In genomic region chr13:29156703-29157102, GRCm38 (mm10) we compare ENCODE assay signal across 14 mouse cellular contexts.
DNase-seq lines count a peak whose midpoint lies in the region; ATAC-seq and TF ChIP-seq lines count a peak whose summit lies in the region.
"Had no signal": no experiment of that assay in that cellular context is flagged by ENCODE, and none has a peak within 500 bp of the region (broad histone marks: within the 10 kb centered on the region; RNA-seq: fewer than 3 reads in every experiment).

No protein-coding gene starts in this region.

- H3K36me3 ChIP-seq in hindbrain, postnatal 0 days (ENCODE audit: insufficient read depth, low read length): no peaks in the 10 kb centered on the region
- no peaks in the 10 kb centered on the region for H3K36me3 ChIP-seq in hindbrain, embryonic 10.5 days
- no peaks in the 10 kb centered on the region for H3K36me3 ChIP-seq in thymus, adult 2 months (ENCODE audit: control insufficient read depth, insufficient read depth, low read length)
- H3K36me3 ChIP-seq: embryonic facial prominence, embryonic 12.5 days; limb, embryonic 15.5 days; neural tube, embryonic 15.5 days; stomach, embryonic 15.5 days had no signal

- H3K27me3 ChIP-seq in hindbrain, postnatal 0 days (ENCODE audit: insufficient read depth, low read length): no peaks in the 10 kb centered on the region
- no peaks in the 10 kb centered on the region for H3K27me3 ChIP-seq in hindbrain, embryonic 10.5 days (ENCODE audit: insufficient read depth, poor library complexity, severe bottlenecking)
- H3K27me3 ChIP-seq in thymus, adult 2 months (ENCODE audit: control insufficient read depth, insufficient read depth, low read length): no peaks in the 10 kb centered on the region
- H3K27me3 ChIP-seq: embryonic facial prominence, embryonic 12.5 days; limb, embryonic 15.5 days; megakaryocyte, embryonic 14.5 days; neural tube, embryonic 15.5 days; stomach, embryonic 15.5 days had no signal

- no peak overlapping the region for H3K4me2 ChIP-seq in hindbrain, postnatal 0 days (ENCODE audit: low read depth, low read length)
- H3K4me2 ChIP-seq: embryonic facial prominence, embryonic 12.5 days; limb, embryonic 15.5 days; neural tube, embryonic 15.5 days; stomach, embryonic 15.5 days had no signal

- DNase-seq in hindbrain, postnatal 0 days (ENCODE audit: low spot score): no peak
- no peak for DNase-seq in hindbrain, embryonic 10.5 days (ENCODE audit: low spot score)
- peak; percentile 46 for DNase-seq in adrenal gland, postnatal 14 days
- peak; percentile 30 for DNase-seq in embryo, embryonic 10.5 days (ENCODE audit: low spot score)
- DNase-seq in thymus, adult 2 months: peak; percentile 62
- DNase-seq in urinary bladder, adult 18-20 months (ENCODE audit: low spot score in 2 of 2): no peak
- DNase-seq in left cerebral cortex, adult 11 months (ENCODE audit: low spot score): no peak
- DNase-seq: kidney, adult 2 months; right cerebral cortex, postnatal 25 days had no signal

- H3K9me3 ChIP-seq in hindbrain, postnatal 0 days (ENCODE audit: low read length): no peaks in the 10 kb centered on the region
- H3K9me3 ChIP-seq in hindbrain, embryonic 10.5 days: no peaks in the 10 kb centered on the region
- H3K9me3 ChIP-seq: embryonic facial prominence, embryonic 12.5 days; limb, embryonic 15.5 days; neural tube, embryonic 15.5 days; stomach, embryonic 15.5 days had no signal

- H3K9ac ChIP-seq in hindbrain, postnatal 0 days (replicated peaks; ENCODE audit: low read length): no peak overlapping the region
- H3K9ac ChIP-seq: embryonic facial prominence, embryonic 12.5 days; limb, embryonic 15.5 days; neural tube, embryonic 15.5 days; stomach, embryonic 15.5 days had no signal

- no peaks in the 10 kb centered on the region for H3K4me1 ChIP-seq in hindbrain, postnatal 0 days (ENCODE audit: insufficient read depth, low read length)
- H3K4me1 ChIP-seq in hindbrain, embryonic 10.5 days (replicated peaks): 0 out of 2 replicates have a peak, but pooled peaks cover 4% of the 10 kb centered on the region
- H3K4me1 ChIP-seq in thymus, adult 2 months (replicated peaks; ENCODE audit: control insufficient read depth, insufficient read depth, low read length): peaks cover 2% of the 10 kb centered on the region
- H3K4me1 ChIP-seq: embryonic facial prominence, embryonic 12.5 days; limb, embryonic 15.5 days; megakaryocyte, embryonic 14.5 days; neural tube, embryonic 15.5 days; stomach, embryonic 15.5 days had no signal

- H3K4me3 ChIP-seq in hindbrain, postnatal 0 days (ENCODE audit: low read length): no peak overlapping the region
- H3K4me3 ChIP-seq in hindbrain, embryonic 10.5 days: no peak overlapping the region
- H3K4me3 ChIP-seq in thymus, adult 2 months (ENCODE audit: control insufficient read depth, insufficient read depth, low read length): no peak overlapping the region
- H3K4me3 ChIP-seq: embryonic facial prominence, embryonic 12.5 days; limb, embryonic 15.5 days; megakaryocyte, embryonic 14.5 days; neural tube, embryonic 15.5 days; stomach, embryonic 15.5 days had no signal

- no peak overlapping the region for H3K27ac ChIP-seq in hindbrain, postnatal 0 days
- H3K27ac ChIP-seq in hindbrain, embryonic 10.5 days: no peak overlapping the region
- no peak overlapping the region for H3K27ac ChIP-seq in thymus, adult 2 months (ENCODE audit: control insufficient read depth, insufficient read depth, low read length)
- H3K27ac ChIP-seq: embryonic facial prominence, embryonic 12.5 days; limb, embryonic 15.5 days; neural tube, embryonic 15.5 days; stomach, embryonic 15.5 days had no signal

- no peak for TF ChIP-seq POLR2A in thymus, adult 2 months (IDR thresholded peaks at IDR 0.05; ENCODE audit: control insufficient read depth, extremely low read depth, insufficient read depth, low read length, poor library complexity)

- no peak for ATAC-seq in hindbrain, postnatal 0 days

- peak; percentile 33; the same call in 1 of the 2 replicates for TF ChIP-seq CTCF in hindbrain, postnatal 0 days (IDR thresholded peaks at IDR 0.05; ENCODE audit: low read depth)
- no peak for TF ChIP-seq CTCF in thymus, adult 2 months (IDR thresholded peaks at IDR 0.05; ENCODE audit: borderline replicate concordance, control insufficient read depth, extremely low read depth, insufficient read depth, low read length, poor library complexity)

- WGBS in hindbrain, postnatal 0 days: 43% methylated on average over 4 of the region's 4 CpGs
- WGBS in hindbrain, embryonic 10.5 days: 23% methylated on average over 4 of the region's 4 CpGs
- 53% methylated on average over 4 of the region's 4 CpGs for WGBS in thymus, adult 2 months

Comparison
In these comparisons a context has a peak if more than half of its experiments do, and no peak if none do; other contexts are left out.
1. DNase-seq: peak in adrenal gland, postnatal 14 days (single experiment), embryo, embryonic 10.5 days (single experiment) and thymus, adult 2 months (single experiment); none in hindbrain, postnatal 0 days (single experiment), hindbrain, embryonic 10.5 days (single experiment), urinary bladder, adult 18-20 months (0 of 2) and left cerebral cortex, adult 11 months (single experiment).